Mouse (Mus musculus) 3T3-L1 (cell line): ENCODE data around the gene Mdfi.

Source experiments
- DNase-seq: peaks from one replicate; pipeline ENCODE4 v3.0.0-alpha.2; 2015; ENCODE audit warnings: low read depth, low spot score

The Mdfi gene

DNA sequence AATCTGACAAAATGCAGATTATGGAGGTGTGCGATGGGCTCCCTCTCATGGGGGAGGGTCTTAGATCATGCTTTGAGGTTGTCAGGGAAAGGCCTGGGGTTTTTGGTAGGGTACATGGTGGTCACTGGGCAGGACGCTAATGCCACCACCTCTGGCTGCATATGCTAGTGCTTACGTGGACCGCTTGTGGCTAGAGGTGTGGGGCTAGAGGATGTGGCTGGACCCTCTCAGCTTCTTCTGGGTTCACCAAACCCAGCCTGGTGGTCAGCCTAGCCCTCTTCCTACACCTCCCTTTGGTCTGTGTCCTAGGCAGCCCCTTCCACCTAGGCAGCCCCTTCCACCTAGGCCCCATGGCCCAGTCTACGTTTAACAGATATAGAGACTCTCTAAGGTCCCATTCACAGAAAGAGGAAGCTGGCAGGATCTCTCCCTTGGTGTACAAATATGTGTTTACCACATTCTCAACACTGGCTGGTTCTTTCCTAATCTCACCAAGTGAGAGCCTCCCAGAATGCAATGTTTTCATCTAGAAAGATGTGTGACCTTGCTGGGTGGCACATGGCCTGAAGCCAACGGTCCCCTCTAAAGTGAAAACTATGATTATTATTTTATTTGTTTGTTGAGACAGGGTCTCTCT, 68.0 kb downstream of the Mdfi start:
- DNase-seq, result no peak

GRCm38 (mm10) chr17:47765986-47766385, 68.5 kb downstream of the Mdfi start:
- no peak for DNase-seq
